Mouse (Mus musculus): ENCODE results near the gene 4933415A04Rik.

GRCm38 (mm10) chr11:43575061-43575375, 11.8 kb upstream of the 4933415A04Rik start:
- no peak for TF ChIP-seq CTCF (conservative IDR thresholded peaks at IDR 0.05; ENCODE audit: low read length)
- no peak for TF ChIP-seq NANOG (IDR thresholded peaks at IDR 0.05; ENCODE audit: borderline replicate concordance, low read length)
- TF ChIP-seq POU5F1 (IDR thresholded peaks at IDR 0.05; ENCODE audit: borderline replicate concordance, low read length): no peak
